Mouse (Mus musculus) G1E (cell line): Measurements from ENCODE around the gene Pepd.

Experiments
- CTCF ChIP-seq: IDR thresholded peaks from 2 replicates; pipeline ENCODE4 v1.5.1; 2012; ENCODE audit warnings: low read depth, low read length, inconsistent platforms, mixed read lengths
- GATA1 ChIP-seq: IDR thresholded peaks from 2 replicates; pipeline ENCODE4 v1.6.1; 2012; ENCODE audit warnings: borderline replicate concordance, low read length, inconsistent platforms, mixed read lengths
- GATA2 ChIP-seq: IDR thresholded peaks from 2 replicates; pipeline ENCODE4 v1.6.1; 2012; ENCODE audit warnings: low read depth, low read length, inconsistent platforms, borderline replicate concordance
- TAL1 ChIP-seq: conservative IDR thresholded peaks from 2 replicates; pipeline ENCODE4 v1.6.1; 2012; ENCODE audit warnings: low read depth, low read length, inconsistent platforms, mixed read lengths

DNA sequence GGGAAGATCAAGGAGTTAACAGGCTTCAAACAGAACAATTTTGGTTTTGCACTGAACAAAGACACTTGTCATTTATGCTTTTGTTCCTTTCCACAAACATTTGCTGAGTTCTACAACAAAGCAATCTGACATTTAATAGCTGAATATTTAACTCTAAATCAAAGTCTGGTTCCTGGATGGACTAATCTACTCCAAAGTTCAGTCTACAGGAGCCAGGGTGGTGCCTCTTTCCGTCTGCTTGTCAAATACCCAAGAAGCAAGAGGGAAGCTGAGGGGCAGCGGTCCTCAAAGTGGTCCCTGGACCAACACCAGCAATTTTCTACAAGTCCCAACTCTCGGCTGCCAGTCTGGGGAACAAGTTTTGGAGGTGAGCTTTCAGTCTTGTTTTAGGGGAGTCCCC is 141.0 kb downstream of the Pepd start:
- no peak for TF ChIP-seq GATA2
- TF ChIP-seq CTCF, result no peak
- no peak for TF ChIP-seq TAL1
- no peak for TF ChIP-seq GATA1
